Mouse (Mus musculus) spleen, adult 2 months (tissue): ENCODE data around the gene Cdh13.

Source experiments
- CTCF ChIP-seq: fragments of 200-500 bp; IDR thresholded peaks from 2 replicates; pipeline ENCODE4 v1.5.1; 2011; ENCODE audit warnings: mild to moderate bottlenecking, inconsistent platforms; ENCODE audit not compliant: insufficient read depth, insufficient read length, insufficient replicate concordance; ENCODE audit errors: extremely low read depth
- POLR2A ChIP-seq: fragments of 200-500 bp; IDR thresholded peaks from 2 replicates; pipeline ENCODE4 v1.6.1; 2011; ENCODE audit warnings: low read depth, low read length, inconsistent platforms

DNA sequence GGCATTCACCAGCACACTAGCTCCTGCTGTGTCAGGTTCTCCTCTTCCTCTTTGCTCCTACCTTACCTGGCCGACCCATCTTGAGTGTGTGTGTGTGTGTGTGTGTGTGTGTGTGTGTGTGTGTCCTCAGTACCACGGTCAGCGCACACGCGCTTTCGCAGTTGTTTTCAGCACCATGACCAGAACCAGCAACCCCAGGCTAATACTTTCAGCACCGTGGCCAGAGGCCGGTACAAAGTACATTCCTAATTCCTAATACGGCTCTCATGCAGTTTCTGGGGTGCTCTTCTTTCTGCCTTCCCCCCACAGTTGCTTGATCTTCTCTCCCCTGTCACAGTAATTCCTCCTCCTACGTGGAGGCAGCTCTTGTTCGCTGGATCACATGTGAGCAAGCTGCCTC lies 975.1 kb downstream of the Cdh13 start:
- TF ChIP-seq POLR2A (no peak), CTCF (no peak)
